In the genomic region with DNA sequence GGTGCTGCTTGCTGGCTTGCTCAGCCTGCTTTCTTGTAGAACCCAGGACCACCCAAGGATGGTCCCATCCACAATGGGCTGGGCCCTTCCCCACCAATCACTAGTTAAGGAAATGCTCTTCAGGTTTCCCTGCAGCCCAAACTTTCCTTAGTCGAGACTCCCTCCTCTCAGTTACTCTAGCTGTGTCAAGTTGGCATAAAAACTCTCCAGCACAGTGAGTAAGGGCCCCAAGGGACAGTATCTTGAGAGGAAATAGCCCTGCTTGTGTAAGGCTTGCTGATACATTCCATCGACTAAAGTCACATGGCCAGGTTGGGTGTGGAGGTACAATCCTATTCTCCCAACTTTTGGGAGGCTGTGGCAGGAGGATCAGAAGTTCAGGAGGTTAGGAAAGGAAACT, we compare ENCODE assay signal across 19 mouse cellular contexts. TPM values are rescaled to one million over a fixed set of nuclear protein-coding genes. Genes with fewer than 3 reads are reported as not detected.
"Had no signal": no experiment of that assay in that cellular context is flagged by ENCODE, and none has a peak within 500 bp of the region (broad histone marks: within the 10 kb centered on the region; RNA-seq: fewer than 3 reads in every experiment).

No protein-coding gene starts in this region.

- H3K27me3 ChIP-seq: neural tube, embryonic 15.5 days; stomach, embryonic 15.5 days had no signal

- H3K36me3 ChIP-seq: stomach, embryonic 15.5 days had no signal

- DNase-seq: kidney, postnatal 10 days; kidney, postnatal 4 days; lung, embryonic 14.5 days; lung, postnatal 10 days; lung, postnatal 4 days; midbrain, embryonic 14.5 days; right cerebral cortex, adult 18-20 months; right cerebral cortex, postnatal 25 days; thymus, adult 2 months; thymus, postnatal 25 days had no signal

- H3K4me2 ChIP-seq: liver, embryonic 11.5 days; lung, embryonic 14.5 days; neural tube, embryonic 15.5 days; stomach, embryonic 15.5 days had no signal

- H3K27ac ChIP-seq: limb, embryonic 10.5 days; midbrain, embryonic 10.5 days; neural tube, embryonic 15.5 days; stomach, embryonic 15.5 days had no signal

- H3K4me1 ChIP-seq: limb, embryonic 10.5 days; midbrain, embryonic 10.5 days; stomach, embryonic 15.5 days had no signal

- H3K9me3 ChIP-seq: limb, embryonic 10.5 days; midbrain, embryonic 10.5 days; neural tube, embryonic 15.5 days; stomach, embryonic 15.5 days had no signal

- H3K9ac ChIP-seq: lung, embryonic 14.5 days; neural tube, embryonic 15.5 days; stomach, embryonic 15.5 days had no signal

- H3K4me3 ChIP-seq: limb, embryonic 10.5 days; midbrain, embryonic 10.5 days; myocyte; neural tube, embryonic 15.5 days; stomach, embryonic 15.5 days had no signal

RNA-seq across cellular contexts. Expression of a gene that starts 10.5 kb away (rescaled TPM):
- total RNA-seq: layer of hippocampus, postnatal 14 days had no signal
- polyA plus RNA-seq: limb, embryonic 10.5 days; midbrain, embryonic 10.5 days; myocyte; neural tube, embryonic 11.5 days; testis, adult 2 months had no signal

RNA-seq across cellular contexts. Expression of a gene that starts 16.6 kb away (rescaled TPM):
- polyA plus RNA-seq: myocyte had no signal

RNA-seq across cellular contexts. Expression of a gene that starts 27.3 kb away (rescaled TPM):
- polyA plus RNA-seq: limb, embryonic 10.5 days; lung, embryonic 14.5 days; myocyte had no signal
